Mouse (Mus musculus) bone marrow, adult 2 months (tissue): Measurements from ENCODE around the gene Vmn2r44.
"Not testable (repeated sequence)": the region's sequence is repeated elsewhere in the genome, so short reads cannot be mapped to it uniquely, and the experiment has no call there.

Source experiments
- CTCF ChIP-seq: fragments of 200-500 bp; IDR thresholded peaks from 2 replicates; pipeline ENCODE4 v1.5.1; 2011; ENCODE audit warnings: low read length, control low read depth; ENCODE audit not compliant: control insufficient read depth, insufficient read depth
- POLR2A ChIP-seq: fragments of 200-500 bp; IDR thresholded peaks from 2 replicates; pipeline ENCODE4 v1.6.1; 2011; ENCODE audit warnings: low read depth, mild to moderate bottlenecking, control low read depth, low read length, borderline replicate concordance; ENCODE audit not compliant: control insufficient read depth

DNA sequence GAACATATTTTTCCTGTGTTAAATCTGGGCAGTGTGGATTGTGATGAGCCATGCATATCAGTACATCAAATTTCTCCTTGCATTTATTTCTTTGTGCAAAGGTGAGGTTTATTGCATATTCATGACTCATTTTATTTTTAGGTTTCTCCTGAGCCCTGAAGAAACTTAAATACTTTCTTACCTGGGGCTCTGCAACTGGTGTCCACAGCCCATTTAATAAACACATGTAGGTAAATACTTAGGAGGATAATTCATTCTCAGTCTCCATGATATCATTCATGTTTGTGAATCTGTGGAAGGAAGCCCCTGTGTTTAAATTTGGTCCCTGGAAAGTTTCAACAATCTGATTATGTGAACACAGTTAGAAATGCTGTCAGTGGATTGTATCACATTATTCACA is at the start of gene Vmn2r44:
- not testable (repeated sequence) for TF ChIP-seq POLR2A, CTCF
